Mouse (Mus musculus) CD4-positive, CD25-positive, alpha-beta regulatory T cell, adult 4 months (primary cell): ENCODE data around the gene Rtl8b. TPM values are rescaled to one million over a fixed set of nuclear protein-coding genes. Genes with fewer than 3 reads are reported as not detected.

ENCODE experiments used
- polyA plus RNA-seq, 2 experiments: library from polyadenylated mRNA; unstranded; fragments of 100-300 nt; shearing (Covaris generic); gene quantifications; one replicate each; pipeline ENCODE4 v1.2.1; 2017

Rtl8b gene
- polyA plus RNA-seq, 2 experiments from 2014 or later, result 11.7 to 13.9 TPM

Other genes with a start within 250 kb of the Rtl8b start
- not detected for gene Etd, start 235.5 kb downstream of the Rtl8b start, polyA plus RNA-seq
- gene Rtl8c, start 62.4 kb downstream of the Rtl8b start, polyA plus RNA-seq, result 10 to 100 TPM; 28.9 to 36.0 TPM
- gene Gm14597, start 61.4 kb downstream of the Rtl8b start, polyA plus RNA-seq, result not detected
- 10 to 100 TPM; 10.6 to 17.3 TPM for gene Rtl8a, start 26.7 kb downstream of the Rtl8b start, polyA plus RNA-seq
- not detected for gene 4930502E18Rik, start 54.4 kb upstream of the Rtl8b start, polyA plus RNA-seq
- gene 1700013H16Rik, start 87.4 kb upstream of the Rtl8b start, polyA plus RNA-seq, result not detected
- gene Zfp36l3, start 106.0 kb upstream of the Rtl8b start, polyA plus RNA-seq, result not detected
- 1 to 10 TPM; 3.5 to 4.1 TPM for gene Xlr, start 127.3 kb upstream of the Rtl8b start, polyA plus RNA-seq